Mouse (Mus musculus) layer of hippocampus, postnatal 36 days (tissue): Measurements from ENCODE around the gene Snx10. TPM values are rescaled to one million over a fixed set of nuclear protein-coding genes. Genes with fewer than 3 reads are reported as not detected.

ENCODE experiments used
- DNase-seq, 2 experiments: peaks; one replicate each; pipeline ENCODE4 v3.0.0; 2022
- total RNA-seq, 2 experiments: library from RNA; stranded (reverse); gene quantifications; 2 replicates each; pipeline ENCODE4 v1.2.3; 2021

Snx10 gene
- total RNA-seq, 2 experiments from 2014 or later, result 104 to 106 TPM

GRCm38 (mm10) chr6:51535571-51535970 lies 11.9 kb downstream of the Snx10 start:
- DNase-seq, result no peak

GRCm38 (mm10) chr6:51540525-51540924 lies 16.8 kb downstream of the Snx10 start:
- no peak for DNase-seq

DNA sequence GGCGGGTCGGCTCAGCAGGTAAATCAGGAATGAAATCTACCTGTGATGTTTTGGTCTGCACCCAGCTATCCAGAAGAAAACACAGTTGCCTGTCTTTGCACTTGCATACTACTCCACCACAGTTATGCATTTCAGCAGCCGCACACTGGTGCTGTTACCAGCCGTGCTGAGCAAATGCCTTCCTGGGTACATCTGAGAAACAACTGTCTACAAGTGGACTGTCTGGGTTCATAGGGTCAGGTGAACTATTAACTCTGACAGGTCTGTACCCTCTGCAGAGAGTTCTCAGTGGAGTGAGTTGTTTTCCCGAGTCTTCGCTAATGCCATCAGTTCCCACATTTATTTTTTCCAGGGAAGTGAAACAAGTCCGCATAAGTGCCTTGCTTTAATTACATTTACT lies 17.7 kb downstream of the Snx10 start:
- no peak for DNase-seq

GRCm38 (mm10) chr6:51542147-51542546 lies 18.4 kb downstream of the Snx10 start:
- DNase-seq, result no peak

DNA sequence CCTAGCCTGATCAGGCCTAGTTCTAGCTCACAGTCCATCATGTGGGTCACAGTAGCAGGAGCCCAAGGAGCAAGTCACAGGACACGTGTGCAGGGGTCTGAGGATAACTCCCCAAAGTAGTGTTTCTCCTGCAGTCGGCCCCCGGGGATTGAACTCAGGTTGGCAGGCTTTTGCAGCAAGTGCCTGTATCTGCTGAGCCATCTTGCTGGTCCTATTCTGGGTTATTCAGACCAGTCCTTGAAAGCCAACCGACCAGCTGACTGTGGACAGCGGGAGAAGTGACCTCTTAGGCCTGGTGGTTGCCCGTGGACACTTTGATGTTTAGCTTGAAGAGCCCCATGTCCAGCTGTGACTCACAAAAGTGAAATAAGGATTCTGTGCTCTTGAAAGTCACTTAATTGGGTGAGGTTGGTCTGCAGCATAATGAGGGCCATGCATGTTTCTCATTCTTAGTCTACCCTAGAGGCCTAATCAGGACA lies 20.0 kb downstream of the Snx10 start:
- DNase-seq, result no peak

- no peak for DNase-seq
These were observed 20.5 kb downstream of the Snx10 start for GRCm38 (mm10) chr6:51544118-51544681.

GRCm38 (mm10) chr6:51545219-51545859 lies 21.6 kb downstream of the Snx10 start:
- DNase-seq, result no peak

DNA sequence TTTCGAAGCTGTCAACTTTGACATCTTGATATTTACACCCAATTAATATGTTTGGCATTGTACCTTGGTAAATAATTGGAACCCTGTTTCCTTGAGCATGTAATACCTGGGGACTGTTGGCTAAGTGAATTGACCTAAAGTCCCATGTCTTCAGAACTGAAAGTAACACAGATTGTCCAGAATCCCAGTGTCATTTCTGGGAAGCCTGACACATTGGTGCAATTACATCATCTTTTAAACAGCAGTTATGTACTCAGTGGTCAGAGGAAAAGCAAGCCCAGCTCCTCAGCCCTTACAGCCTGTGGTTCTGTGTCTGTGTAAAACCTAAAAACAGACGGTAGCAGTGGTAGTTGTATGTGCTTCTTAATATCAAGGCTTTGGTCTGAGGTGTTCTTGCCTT lies 22.4 kb downstream of the Snx10 start:
- DNase-seq, result no peak

GRCm38 (mm10) chr6:51548757-51549156 lies 25.1 kb downstream of the Snx10 start:
- no peak for DNase-seq

- no peak for DNase-seq
These were observed 27.6 kb downstream of the Snx10 start for GRCm38 (mm10) chr6:51551267-51551802.

DNA sequence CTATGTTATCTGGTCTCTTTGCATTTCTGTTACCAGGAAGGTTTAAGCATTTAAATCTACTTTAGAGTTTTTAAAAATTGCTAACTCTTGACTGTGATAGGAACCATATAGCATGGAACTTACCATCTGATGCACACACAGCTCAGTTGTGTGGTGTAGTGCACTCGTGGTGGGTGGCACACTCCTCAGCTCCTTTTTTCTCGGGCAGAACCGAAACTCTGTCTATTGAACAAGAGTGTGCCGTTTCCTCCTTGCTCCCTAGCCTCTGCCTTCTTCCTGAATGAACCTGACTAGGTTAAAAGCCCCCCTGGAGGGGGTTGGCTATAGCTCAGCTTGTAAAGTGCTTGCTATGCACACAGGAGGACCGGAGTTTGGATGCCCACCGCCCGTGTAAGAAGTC lies 32.9 kb downstream of the Snx10 start:
- DNase-seq, result no peak

DNA sequence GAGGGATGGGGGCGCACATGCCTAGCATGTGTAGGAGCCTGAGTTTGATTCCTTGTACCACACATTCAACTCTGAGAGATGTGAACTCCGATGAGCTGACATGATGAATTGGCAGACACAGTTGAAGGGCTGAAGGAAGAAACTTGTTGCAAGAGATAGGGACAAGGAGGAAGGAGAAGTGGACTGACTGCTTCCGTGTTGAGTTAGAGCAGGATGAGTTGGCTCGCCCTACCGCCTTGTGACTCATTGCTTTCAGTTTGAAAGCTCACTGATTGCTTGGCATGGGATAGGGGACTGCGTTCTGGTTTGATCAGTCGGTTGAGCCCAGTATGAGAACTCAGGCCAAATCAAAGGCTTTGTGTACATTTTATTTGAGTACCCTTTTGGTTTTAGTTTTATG lies 34.6 kb downstream of the Snx10 start:
- no peak for DNase-seq

DNA sequence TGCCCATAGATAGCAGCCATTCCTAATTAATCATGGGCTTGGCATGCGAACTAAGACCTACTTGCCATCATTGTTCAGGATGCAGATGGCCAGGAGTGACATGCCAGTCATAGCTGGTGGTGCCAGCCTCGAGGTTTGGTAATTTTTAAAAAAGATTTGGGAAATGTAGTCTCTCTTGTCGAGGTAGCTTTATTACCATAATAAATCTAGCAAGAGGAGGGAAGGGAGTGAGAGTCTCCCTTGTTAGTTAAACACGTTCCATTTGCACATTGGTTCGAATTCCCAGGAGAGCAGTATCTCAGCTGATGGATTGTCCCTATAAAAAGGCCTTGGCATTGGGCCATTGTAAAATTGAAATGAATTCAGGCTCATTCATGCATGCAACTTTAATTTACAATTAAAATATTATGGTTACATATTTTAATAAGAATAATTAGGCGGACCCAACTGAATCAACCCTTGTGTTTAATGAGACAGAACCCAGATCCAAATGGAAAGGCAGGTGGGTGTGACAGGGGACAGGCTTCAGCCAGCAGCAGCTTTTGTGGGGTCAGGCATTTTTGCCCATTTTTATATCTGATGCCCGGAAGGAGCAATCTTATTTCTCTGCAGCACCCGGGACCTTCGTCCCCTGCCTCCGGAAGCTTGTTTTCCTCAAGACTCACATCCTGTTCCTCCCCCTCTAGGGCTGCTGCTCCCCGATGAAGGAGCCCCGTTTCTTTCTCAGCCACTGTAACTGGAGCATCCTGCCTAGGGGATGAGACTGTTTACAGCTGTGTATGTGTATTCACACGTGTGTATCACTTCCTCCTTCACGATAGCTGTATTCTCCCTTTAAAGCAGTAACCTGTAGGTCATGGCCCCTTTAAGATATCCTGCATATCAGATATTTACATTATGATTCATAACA lies 43.3 kb downstream of the Snx10 start:
- DNase-seq, result no peak

GRCm38 (mm10) chr6:51569086-51569485 lies 45.4 kb downstream of the Snx10 start:
- no peak for DNase-seq

DNA sequence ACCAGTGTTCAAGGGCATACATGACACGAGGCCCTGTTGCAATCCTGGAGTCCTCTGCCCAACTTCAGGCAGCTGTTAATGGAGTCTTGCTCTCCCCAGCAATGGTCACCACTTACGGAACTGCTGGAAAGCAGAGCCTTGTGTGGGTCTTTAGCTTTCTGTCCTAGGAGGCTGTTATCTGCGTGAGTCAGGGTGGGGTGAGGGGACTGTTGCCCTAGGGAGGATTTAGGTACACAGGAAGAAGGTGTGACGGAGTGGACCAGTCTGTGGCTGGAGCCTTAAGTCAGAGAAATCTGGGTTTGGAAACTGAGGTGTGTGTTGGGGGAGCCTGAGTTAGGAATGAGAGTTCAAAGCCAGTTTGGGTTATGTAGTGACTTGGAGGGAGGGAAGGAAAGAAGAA lies 49.4 kb downstream of the Snx10 start:
- DNase-seq, result no peak

DNA sequence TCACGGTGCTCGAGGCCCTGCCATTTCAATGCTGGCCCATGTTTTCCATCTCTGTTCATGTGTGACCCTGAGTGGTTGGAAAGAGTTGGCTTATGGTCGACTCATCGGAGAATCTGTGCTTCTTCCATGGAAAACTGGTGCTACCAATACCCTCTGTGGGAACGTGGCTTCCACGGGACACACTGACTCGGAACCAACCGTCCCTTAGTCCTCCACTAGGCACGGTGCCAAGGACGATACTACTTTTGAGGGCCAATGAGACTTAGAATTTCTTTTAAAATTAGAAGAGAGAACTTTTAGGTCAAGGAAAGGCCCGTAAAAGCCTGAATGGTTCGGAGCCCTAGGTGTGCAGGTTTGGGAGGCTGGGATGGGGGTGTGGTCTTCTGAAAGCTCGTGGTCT lies 50.4 kb downstream of the Snx10 start:
- no peak for DNase-seq

DNA sequence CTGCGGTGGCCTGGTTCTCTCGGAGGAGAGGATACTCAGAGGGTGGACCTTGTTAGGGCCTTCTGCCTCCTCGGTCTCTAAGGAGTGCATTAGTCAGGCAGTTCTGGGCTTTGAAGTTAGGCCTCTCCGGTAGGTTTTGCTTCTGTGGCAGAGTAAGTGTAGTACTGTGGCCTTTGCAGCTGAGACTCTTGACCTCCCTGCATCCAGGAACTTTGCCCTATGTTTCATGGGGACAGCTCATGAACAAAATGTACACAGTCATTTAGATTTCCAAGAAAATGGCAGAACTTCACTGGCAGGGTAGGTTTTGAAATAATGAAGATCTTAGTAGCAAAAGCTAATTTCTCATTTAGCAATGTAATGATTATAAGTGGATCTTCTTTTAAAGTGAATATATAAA lies 54.7 kb downstream of the Snx10 start:
- DNase-seq, result no peak

DNA sequence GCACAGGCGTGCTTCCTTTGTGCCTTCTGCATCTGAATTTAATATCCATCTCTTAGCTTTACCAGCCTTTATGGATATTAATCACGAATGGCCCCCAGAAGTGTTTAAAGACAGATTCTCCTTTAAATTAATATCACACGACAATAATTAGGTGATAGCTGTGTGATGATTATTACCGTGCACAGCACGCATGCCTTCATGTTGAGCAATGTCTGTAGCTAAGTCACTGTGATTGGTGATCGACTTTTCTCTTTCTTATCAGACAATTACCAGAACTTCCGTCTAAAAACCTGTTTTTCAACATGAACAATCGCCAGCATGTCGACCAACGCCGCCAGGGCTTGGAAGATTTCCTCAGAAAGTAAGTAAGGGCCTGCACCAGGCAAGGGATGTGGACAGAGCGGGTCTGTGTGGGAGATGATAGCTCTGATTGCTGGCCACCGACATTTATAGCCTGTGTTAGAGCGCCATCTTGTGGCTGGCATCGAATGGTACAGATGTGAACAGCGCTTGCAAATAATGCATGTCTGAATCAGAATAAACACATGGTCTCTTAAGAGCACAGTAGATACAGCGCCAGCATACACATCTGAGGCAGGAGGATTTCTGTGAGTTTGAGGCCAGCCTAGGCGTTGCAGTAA lies 56.5 kb downstream of the Snx10 start:
- peak; percentile 79 to 81 for DNase-seq

DNA sequence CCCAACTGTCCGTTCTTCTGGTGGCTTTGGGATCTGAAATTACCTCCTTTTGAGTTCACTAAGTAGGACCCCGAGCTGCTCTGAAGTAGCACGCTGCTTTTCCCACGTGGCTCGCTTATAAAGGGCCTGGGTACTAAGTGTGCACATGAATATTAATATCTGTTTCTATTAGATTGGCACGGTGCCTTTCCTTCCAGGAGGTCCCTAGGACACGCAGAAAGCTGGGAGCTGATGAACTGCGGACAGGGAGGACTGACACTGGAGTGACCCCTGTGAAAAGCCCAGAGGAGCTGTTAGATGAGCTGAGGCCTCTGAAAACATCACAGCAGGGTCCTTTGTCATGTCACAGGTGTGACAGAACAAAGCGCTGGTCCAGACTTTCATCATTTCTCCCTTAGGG lies 57.7 kb downstream of the Snx10 start:
- no peak for DNase-seq

- no peak for DNase-seq
These were observed 58.4 kb downstream of the Snx10 start for GRCm38 (mm10) chr6:51582051-51582450.

DNA sequence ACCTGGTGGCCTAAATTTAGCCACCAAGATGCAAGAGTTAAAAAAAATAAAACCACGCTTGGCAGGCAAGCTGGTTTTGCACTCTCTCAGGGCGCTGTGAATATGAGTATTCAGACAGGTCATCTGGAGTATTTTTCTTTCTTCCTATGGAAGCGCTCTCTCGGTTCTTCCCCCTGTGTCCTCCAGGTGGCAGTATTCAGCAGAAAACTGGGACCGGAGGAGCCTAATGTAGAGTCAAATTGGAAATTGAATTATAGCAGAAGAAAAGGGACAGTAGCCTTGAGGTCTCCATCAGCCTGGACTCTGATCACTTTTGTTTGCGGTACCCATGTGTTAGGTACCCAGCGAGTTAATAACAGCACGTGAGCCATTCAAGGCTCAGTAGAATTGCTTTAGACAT lies 62.3 kb downstream of the Snx10 start:
- DNase-seq, result peak; percentile 41 to 63

GRCm38 (mm10) chr6:51587266-51587665 lies 63.6 kb downstream of the Snx10 start:
- no peak for DNase-seq

DNA sequence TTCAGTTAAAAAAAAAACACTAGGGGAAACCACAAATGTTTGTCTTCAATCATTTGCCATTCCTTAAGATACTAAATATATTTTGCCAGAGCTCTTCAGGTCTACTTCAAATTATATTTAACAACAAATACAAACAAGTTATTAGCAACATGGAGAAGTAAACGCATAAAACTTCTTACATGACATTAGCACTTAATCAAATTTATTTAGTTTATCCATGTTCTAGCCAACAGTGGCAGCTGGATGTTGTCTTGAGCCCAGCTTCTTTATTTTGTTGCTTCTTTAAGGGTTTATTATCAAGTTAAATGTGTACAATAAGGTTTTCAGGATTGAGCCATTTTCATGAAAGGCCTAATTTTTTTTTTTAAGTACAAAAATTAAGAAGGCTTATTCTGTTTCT lies 67.6 kb downstream of the Snx10 start:
- DNase-seq, result no peak
